Mouse (Mus musculus) central nervous system, embryonic 18 days (tissue): ENCODE results near the gene Zfpm1. TPM values are rescaled to one million over a fixed set of nuclear protein-coding genes. Genes with fewer than 3 reads are reported as not detected.

Experiments
- polyA plus RNA-seq: library from polyadenylated mRNA; depleted of rRNA; stranded (reverse); fragments of >200 nt; gene quantifications from 2 replicates; pipeline ENCODE4 v1.2.3, GENCODE M21; 2012; rRNA removed

Zfpm1 gene
- 6.6 and 6.8 TPM in 2 replicates for polyA plus RNA-seq

DNA sequence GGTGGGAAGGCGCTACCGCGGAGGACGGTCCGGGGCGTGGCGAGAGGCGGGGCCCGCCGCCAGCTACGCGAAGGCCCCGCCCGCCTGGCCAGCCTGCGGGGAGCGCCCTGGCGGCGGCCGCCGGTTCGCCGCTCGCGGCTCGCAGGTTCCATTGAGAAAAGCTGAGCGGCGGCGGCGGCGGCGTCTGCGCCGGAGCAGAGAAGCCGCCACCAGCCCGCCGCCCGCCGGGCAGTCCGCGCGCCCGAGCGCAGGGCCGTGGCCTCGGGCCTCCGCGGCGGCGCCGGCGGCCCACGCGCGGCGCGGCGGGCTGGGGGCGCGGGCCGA lies at the start of gene Zfpm1:
Gene Zfpm1 (plus strand): TSS at position 107 of the 324 bp plus-strand sequence.

DNA sequence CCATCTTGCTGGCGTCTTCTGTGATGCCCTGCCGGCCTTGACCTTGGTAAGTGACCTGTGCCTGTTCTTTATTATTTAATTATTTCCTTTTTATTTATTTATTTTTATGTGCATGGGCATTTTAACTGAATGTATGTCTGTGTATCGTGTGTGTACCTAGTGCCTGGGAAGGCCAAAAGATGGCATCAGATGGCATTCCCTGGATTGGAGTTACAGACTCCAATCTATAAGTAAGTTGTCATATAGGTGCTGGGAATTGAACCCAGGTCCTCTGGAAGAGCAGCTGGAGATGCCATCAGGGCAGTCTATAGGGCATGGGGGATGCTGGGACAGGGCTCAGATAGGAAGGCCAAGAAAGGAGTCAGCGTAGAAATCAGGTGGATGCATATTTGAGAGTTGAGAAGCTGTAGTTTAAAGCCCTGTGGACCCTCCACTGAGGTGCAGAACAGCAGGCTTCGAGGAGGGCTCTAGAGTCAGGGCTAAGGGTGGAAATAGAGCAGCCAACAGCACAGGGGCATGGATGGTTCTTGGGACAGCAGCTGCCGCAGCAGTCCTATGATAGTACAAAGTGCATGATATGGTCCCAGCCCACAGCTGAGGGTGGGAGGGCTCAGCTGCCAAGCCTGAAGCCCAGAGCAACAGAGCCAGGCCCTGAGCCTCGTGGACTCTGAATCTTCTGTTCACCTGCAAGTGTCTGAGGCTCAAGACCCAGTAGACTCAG lies 78.9 kb downstream of the Zfpm1 start, which contains the start of gene Trhr2:
Gene Trhr2 (minus strand): TSS at position 51 of the 721 bp plus-strand sequence.

DNA sequence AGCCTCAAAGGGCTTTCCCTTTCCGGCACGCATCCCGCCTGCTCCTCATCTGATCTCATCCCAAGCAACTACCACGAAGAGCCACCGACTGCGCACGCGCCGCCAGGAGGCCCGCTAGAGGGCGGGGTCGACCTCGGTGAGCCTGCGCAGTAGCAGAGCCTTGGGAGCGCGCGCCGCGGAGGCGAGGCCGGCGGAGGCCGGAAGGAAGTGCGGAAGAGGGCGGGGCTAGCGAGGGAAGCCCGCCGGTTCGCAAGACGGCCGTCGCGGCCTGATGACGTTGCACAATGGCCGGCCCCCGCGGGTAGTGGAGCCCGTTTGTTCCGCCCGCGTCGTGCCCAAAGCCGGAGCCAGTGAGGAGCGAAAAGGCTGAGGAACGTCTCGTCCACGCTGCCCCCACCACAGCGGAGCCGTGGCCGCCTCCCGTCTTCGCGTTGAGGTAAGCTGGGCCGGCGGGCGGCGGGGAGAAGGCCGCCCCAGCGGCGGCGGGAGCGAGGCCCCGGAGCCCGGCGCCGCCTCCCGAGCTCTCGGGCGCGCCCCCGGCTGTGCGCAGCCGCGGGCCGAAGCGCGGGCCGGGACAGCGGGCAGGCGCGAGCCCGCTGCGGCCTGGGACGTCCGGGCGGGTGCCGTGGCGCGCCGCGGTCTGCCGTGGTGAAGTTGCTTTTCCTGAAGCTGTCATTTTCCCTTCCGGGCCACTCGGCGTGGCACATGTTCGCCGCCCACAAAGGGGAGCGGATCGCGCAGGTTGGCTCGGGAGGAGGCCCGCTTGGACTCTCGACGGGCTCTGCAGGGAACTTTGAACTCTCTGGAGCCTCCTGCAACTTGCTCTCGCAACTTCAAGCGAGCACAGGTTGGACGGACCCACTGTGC lies 94.7 kb downstream of the Zfpm1 start, which contains the start of gene Zc3h18:
Gene Zc3h18 (plus strand): TSS at position 245 of the 867 bp plus-strand sequence.

Other genes with a start within 250 kb of the Zfpm1 start
- 0.66 and 0.67 TPM in 2 replicates for gene Trhr2, start 78.6 kb downstream of the Zfpm1 start, polyA plus RNA-seq
- gene Zc3h18, start 94.5 kb downstream of the Zfpm1 start, polyA plus RNA-seq = 34.3 and 36.5 TPM in 2 replicates
- gene Il17c, start 139.9 kb downstream of the Zfpm1 start, polyA plus RNA-seq = 0.44 and 0.49 TPM in 2 replicates
- 16.3 and 19.0 TPM in 2 replicates for gene Cyba, start 150.8 kb downstream of the Zfpm1 start, polyA plus RNA-seq
- gene Mvd, start 161.3 kb downstream of the Zfpm1 start, polyA plus RNA-seq = 94.1 and 97.0 TPM in 2 replicates
- gene Snai3, start 178.6 kb downstream of the Zfpm1 start, polyA plus RNA-seq = 0.25 TPM in 1 of 2 replicates, not detected in the other
- gene Rnf166, start 193.9 kb downstream of the Zfpm1 start, polyA plus RNA-seq = 48.6 TPM in 2 replicates
- 94.0 and 94.5 TPM in 2 replicates for gene Ctu2, start 194.0 kb downstream of the Zfpm1 start, polyA plus RNA-seq